Mouse (Mus musculus): Measurements from ENCODE around the gene Rpl12. TPM values are rescaled to one million over a fixed set of nuclear protein-coding genes. Genes with fewer than 3 reads are reported as not detected.

The Rpl12 gene
- total RNA-seq, 1 experiment = 2,117 TPM

DNA sequence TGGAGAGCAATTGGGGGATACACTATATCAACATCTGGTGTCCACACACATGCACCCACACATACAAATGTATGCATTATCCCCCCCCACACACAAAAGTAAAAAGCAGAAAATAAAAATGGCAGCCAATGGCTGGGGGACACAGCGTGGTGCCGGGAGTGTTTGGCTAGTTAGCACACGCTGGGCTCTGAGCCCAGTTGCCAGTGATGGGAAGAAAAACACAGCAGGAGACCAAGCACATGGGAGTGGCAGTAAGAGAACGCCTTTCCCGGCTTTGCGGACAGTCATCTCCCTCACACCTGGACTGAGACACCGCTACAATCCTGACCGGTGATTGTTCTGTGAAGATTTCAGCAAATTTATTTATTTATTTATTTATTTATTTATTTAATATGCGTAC lies 9.9 kb downstream of the Rpl12 start:
- no peak overlapping the region for H3K27ac ChIP-seq (ENCODE audit: insufficient read depth, low read depth, low read length, poor library complexity, severe bottlenecking)
- in situ Hi-C loops (cut with MboI; ENCODE audit: low sequenced_read_pairs in 2 of 2, unreplicated experiment in 2 of 2) = no loop called here

DNA sequence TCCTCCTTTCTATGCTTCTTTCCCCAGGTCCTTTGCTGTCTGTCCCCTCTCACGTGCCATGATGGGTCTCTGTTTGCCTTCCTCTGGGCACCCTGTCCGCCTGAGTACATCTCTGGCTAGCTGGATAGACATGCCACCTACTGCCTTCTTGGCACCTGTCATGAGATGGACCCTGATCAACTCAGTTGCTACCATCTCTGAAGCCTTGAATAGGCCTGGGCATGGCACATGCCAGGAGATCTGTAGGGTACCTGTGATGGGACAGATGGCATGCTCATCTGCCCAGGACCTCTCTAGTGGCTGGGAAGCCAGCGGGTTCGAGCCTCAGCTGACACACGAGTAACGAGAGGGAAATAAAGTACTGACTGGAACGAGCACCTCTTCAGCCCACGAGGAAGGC lies 12.9 kb downstream of the Rpl12 start:
- no peak overlapping the region for H3K4me3 ChIP-seq (ENCODE audit: insufficient read depth in 1 of 2, low read depth in 1 of 2, low read length in 2 of 2, poor library complexity in 1 of 2, severe bottlenecking in 1 of 2)
- no peaks in the 10 kb centered on the region; a peak in 1 of 4 replicates for H3K4me1 ChIP-seq (ENCODE audit: control insufficient read depth in 2 of 2, insufficient read depth in 2 of 2, low read length in 2 of 2, poor library complexity in 1 of 2)
- no peak for TF ChIP-seq CHD2 (IDR thresholded peaks at IDR 0.05; ENCODE audit: low read depth, low read length)
- no peak for TF ChIP-seq MAFK (IDR thresholded peaks at IDR 0.05; ENCODE audit: insufficient read depth, low read depth, low read length)
- no peak for TF ChIP-seq HCFC1 (IDR thresholded peaks at IDR 0.05; ENCODE audit: borderline replicate concordance, insufficient read depth, low read length)
- no peak for TF ChIP-seq ZC3H11A (IDR thresholded peaks at IDR 0.05; ENCODE audit: borderline replicate concordance, low read depth, low read length)
- no peak for TF ChIP-seq ZNF384 (IDR thresholded peaks at IDR 0.05; ENCODE audit: low read depth, low read length)
- DNase-seq (ENCODE audit: low read depth, low spot score) = no peak
- in situ Hi-C loops (cut with MboI; ENCODE audit: low sequenced_read_pairs in 2 of 2, unreplicated experiment in 2 of 2) = no loop called here
- no peak overlapping the region for H3K27ac ChIP-seq (ENCODE audit: insufficient read depth, low read depth, low read length, poor library complexity, severe bottlenecking)
- H3K9ac ChIP-seq (ENCODE audit: insufficient read depth, low read depth, low read length, poor library complexity, severe bottlenecking) = no peak overlapping the region
- H3K36me3 ChIP-seq (ENCODE audit: control insufficient read depth, insufficient read depth, low read length, poor library complexity, severe bottlenecking) = peaks cover 27% of the 10 kb centered on the region; the same call in 1 of the 2 replicates
- H3K9me3 ChIP-seq (ENCODE audit: control insufficient read depth, insufficient read depth, low read depth, low read length) = no peaks in the 10 kb centered on the region

More for the DNA sequence above, 9.9 kb downstream of the Rpl12 start:
- no peak for DNase-seq (ENCODE audit: low read depth, low spot score)
- Histone ChIP-seq H3K36me3 (ENCODE audit: control insufficient read depth, insufficient read depth, low read length, poor library complexity, severe bottlenecking) (peaks cover 23% of the 10 kb centered on the region; the same call in 1 of the 2 replicates), H3K4me3 (ENCODE audit: insufficient read depth in 1 of 2, low read depth in 1 of 2, low read length in 2 of 2, poor library complexity in 1 of 2, severe bottlenecking in 1 of 2) (no peak overlapping the region), H3K4me1 (ENCODE audit: control insufficient read depth in 2 of 2, insufficient read depth in 2 of 2, low read length in 2 of 2, poor library complexity in 1 of 2) (peaks cover 0 to 2% of the 10 kb centered on the region in 2 experiments; a peak in 2 of 4 replicates), H3K9ac (ENCODE audit: insufficient read depth, low read depth, low read length, poor library complexity, severe bottlenecking) (no peak overlapping the region), H3K9me3 (ENCODE audit: control insufficient read depth, insufficient read depth, low read depth, low read length) (no peaks in the 10 kb centered on the region)
- TF ChIP-seq HCFC1 (IDR thresholded peaks at IDR 0.05; ENCODE audit: borderline replicate concordance, insufficient read depth, low read length) = no peak
- no peak for TF ChIP-seq ZNF384 (IDR thresholded peaks at IDR 0.05; ENCODE audit: low read depth, low read length)

DNA sequence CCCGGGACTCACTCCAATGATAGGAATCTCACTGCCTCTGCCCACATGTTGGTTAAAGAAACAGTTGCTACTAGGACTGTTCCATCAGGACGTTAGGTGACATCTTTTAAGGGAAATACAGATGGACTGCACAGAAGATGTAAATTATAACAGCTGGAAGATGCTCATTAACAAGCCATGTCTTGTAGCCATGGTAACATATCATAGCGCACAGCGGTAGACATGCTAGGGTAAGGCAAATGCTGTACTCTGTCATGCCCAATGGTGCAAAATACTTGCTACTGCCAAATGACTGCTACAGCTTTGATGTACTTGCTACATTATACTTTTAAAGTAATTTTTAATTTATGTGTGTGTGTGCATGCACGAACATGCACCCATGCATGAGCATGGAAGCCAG lies 15.8 kb downstream of the Rpl12 start:
- H3K4me3 ChIP-seq (ENCODE audit: insufficient read depth in 1 of 2, low read depth in 1 of 2, low read length in 2 of 2, poor library complexity in 1 of 2, severe bottlenecking in 1 of 2) = no peak overlapping the region
- no peak for TF ChIP-seq MAFK (IDR thresholded peaks at IDR 0.05; ENCODE audit: insufficient read depth, low read depth, low read length)
- TF ChIP-seq CHD2 (IDR thresholded peaks at IDR 0.05; ENCODE audit: low read depth, low read length) = no peak
- no peak for TF ChIP-seq ZC3H11A (IDR thresholded peaks at IDR 0.05; ENCODE audit: borderline replicate concordance, low read depth, low read length)
- no peak for TF ChIP-seq ZNF384 (IDR thresholded peaks at IDR 0.05; ENCODE audit: low read depth, low read length)
- TF ChIP-seq HCFC1 (IDR thresholded peaks at IDR 0.05; ENCODE audit: borderline replicate concordance, insufficient read depth, low read length) = no peak
- DNase-seq (ENCODE audit: low read depth, low spot score) = no peak
- no peak overlapping the region for H3K27ac ChIP-seq (ENCODE audit: insufficient read depth, low read depth, low read length, poor library complexity, severe bottlenecking)
- H3K4me1 ChIP-seq (ENCODE audit: control insufficient read depth in 2 of 2, insufficient read depth in 2 of 2, low read length in 2 of 2, poor library complexity in 1 of 2) = peaks cover 0 to 7% of the 10 kb centered on the region in 2 experiments; a peak in 1 of 4 replicates
- peaks cover 27% of the 10 kb centered on the region; the same call in 1 of the 2 replicates for H3K36me3 ChIP-seq (ENCODE audit: control insufficient read depth, insufficient read depth, low read length, poor library complexity, severe bottlenecking)
- in situ Hi-C loops (cut with MboI; ENCODE audit: low sequenced_read_pairs in 2 of 2, unreplicated experiment in 2 of 2) = no loop called here
- no peak overlapping the region for H3K9ac ChIP-seq (ENCODE audit: insufficient read depth, low read depth, low read length, poor library complexity, severe bottlenecking)
- no peaks in the 10 kb centered on the region for H3K9me3 ChIP-seq (ENCODE audit: control insufficient read depth, insufficient read depth, low read depth, low read length)

DNA sequence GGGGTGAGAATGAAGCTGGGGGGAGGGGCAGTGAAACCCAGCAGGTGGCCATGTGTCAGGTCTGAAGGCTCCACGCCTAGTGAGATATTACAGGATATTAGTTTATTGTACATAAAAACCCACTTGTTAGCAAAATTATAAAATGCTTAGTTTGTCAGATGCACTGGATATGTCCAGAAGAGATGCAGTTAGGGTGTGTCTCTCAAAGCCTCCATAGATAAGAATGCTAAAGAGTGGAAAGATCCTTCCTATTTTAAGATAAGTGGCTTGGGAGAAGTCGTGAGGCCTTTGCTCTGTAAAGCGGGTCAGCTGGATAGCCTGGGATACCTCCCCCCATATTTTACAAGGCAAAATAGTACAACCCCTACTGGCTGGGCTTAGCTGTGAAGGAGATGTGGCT lies 17.3 kb downstream of the Rpl12 start:
- Histone ChIP-seq H3K9ac (ENCODE audit: insufficient read depth, low read depth, low read length, poor library complexity, severe bottlenecking) (no peak overlapping the region), H3K4me3 (ENCODE audit: insufficient read depth in 1 of 2, low read depth in 1 of 2, low read length in 2 of 2, poor library complexity in 1 of 2, severe bottlenecking in 1 of 2) (no peak overlapping the region), H3K9me3 (ENCODE audit: control insufficient read depth, insufficient read depth, low read depth, low read length) (no peaks in the 10 kb centered on the region), H3K4me1 (ENCODE audit: control insufficient read depth in 2 of 2, insufficient read depth in 2 of 2, low read length in 2 of 2, poor library complexity in 1 of 2) (peaks cover 0 to 11% of the 10 kb centered on the region in 2 experiments; a peak in 1 of 4 replicates), H3K36me3 (ENCODE audit: control insufficient read depth, insufficient read depth, low read length, poor library complexity, severe bottlenecking) (peaks cover 18% of the 10 kb centered on the region; the same call in 1 of the 2 replicates), H3K27ac (ENCODE audit: insufficient read depth, low read depth, low read length, poor library complexity, severe bottlenecking) (no peak overlapping the region)
- TF ChIP-seq HCFC1 (IDR thresholded peaks at IDR 0.05; ENCODE audit: borderline replicate concordance, insufficient read depth, low read length) = no peak
- DNase-seq (ENCODE audit: low read depth, low spot score) = no peak
- in situ Hi-C loops (cut with MboI; ENCODE audit: low sequenced_read_pairs in 2 of 2, unreplicated experiment in 2 of 2) = no loop called here

DNA sequence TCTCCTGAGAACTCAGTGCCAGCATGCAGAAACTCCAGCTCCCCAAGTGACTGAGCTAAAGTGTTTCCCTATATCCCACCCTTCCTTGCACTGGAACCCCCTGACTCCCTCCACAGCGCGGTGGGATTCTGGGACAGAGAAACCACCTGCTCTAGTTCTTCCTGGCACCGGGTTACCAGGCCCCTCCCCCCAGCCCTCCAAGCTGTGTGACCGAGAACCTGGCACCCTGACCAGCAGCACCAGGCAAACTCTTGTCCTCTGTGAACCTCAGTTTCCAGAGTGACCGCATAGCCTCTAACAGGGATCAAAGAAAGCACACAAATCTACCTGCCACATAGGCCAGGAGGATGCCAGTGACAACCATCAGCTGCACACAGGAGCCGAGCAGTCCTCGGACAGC lies 18.3 kb downstream of the Rpl12 start:
- Histone ChIP-seq H3K4me1 (ENCODE audit: control insufficient read depth in 2 of 2, insufficient read depth in 2 of 2, low read length in 2 of 2, poor library complexity in 1 of 2) (peaks cover 3 to 17% of the 10 kb centered on the region in 2 experiments; a peak in 3 of 4 replicates), H3K9ac (ENCODE audit: insufficient read depth, low read depth, low read length, poor library complexity, severe bottlenecking) (no peak overlapping the region), H3K9me3 (ENCODE audit: control insufficient read depth, insufficient read depth, low read depth, low read length) (no peaks in the 10 kb centered on the region), H3K27ac (ENCODE audit: insufficient read depth, low read depth, low read length, poor library complexity, severe bottlenecking) (no peak overlapping the region), H3K36me3 (ENCODE audit: control insufficient read depth, insufficient read depth, low read length, poor library complexity, severe bottlenecking) (peaks cover 10% of the 10 kb centered on the region; the same call in 1 of the 2 replicates), H3K4me3 (ENCODE audit: insufficient read depth in 1 of 2, low read depth in 1 of 2, low read length in 2 of 2, poor library complexity in 1 of 2, severe bottlenecking in 1 of 2) (no peak overlapping the region)
- no peak for DNase-seq (ENCODE audit: low read depth, low spot score)
- TF ChIP-seq ZC3H11A (IDR thresholded peaks at IDR 0.05; ENCODE audit: borderline replicate concordance, low read depth, low read length) (no peak), ZNF384 (IDR thresholded peaks at IDR 0.05; ENCODE audit: low read depth, low read length) (no peak), MAFK (IDR thresholded peaks at IDR 0.05; ENCODE audit: insufficient read depth, low read depth, low read length) (no peak), CHD2 (IDR thresholded peaks at IDR 0.05; ENCODE audit: low read depth, low read length) (no peak), HCFC1 (IDR thresholded peaks at IDR 0.05; ENCODE audit: borderline replicate concordance, insufficient read depth, low read length) (no peak)
- in situ Hi-C loops (cut with MboI; ENCODE audit: low sequenced_read_pairs in 2 of 2, unreplicated experiment in 2 of 2) = no loop called here
